ENCODE assay signal across 8 mouse cellular contexts in the genomic region with DNA sequence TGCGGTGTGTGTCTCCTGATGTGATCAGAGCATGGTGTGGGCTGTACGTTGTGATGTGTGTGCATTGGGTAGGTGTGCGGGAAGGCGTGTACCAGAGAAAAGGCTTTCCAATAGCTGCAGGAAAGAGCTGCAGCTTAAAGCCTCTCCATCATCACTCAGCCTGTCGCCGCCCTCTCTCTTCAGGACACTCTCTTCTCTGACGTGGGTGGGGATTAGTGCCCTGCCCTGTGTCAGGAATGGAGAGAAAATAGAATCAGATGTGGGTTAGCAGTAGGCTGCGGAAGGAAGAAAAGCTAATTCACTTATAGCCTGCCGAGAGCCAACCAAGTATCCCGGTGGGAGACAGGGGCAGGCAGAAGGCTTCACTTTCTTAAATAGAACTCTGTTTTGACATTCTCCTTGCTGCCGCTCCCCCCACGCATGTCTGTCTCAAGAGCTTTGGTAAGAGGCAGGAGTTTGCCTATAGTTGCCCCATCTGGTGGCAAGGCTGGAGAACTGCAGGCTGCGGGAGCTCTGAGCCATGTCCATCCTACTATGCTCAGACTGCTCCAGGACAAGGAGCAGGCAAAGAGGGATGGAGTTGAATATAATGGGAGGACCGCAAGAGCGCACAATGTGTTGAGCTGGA. TPM values are rescaled to one million over a fixed set of nuclear protein-coding genes. Genes with fewer than 3 reads are reported as not detected.
A peak's percentile ranks its signal among the peaks of the same experiment; 100 is the strongest.
DNase-seq lines count a peak whose midpoint lies in the region; ATAC-seq lines count a peak whose summit lies in the region.

No protein-coding gene starts in this region.

- H3K4me2 ChIP-seq in heart, embryonic 11.5 days: peak overlapping the region; percentile 60
- peak overlapping the region; percentile 50 for H3K4me2 ChIP-seq in kidney, embryonic 15.5 days
- peak overlapping the region; percentile 43 for H3K4me2 ChIP-seq in limb, embryonic 15.5 days

- no peak overlapping the region for H3K27ac ChIP-seq in heart, embryonic 11.5 days (ENCODE audit: low read depth, low read length)
- H3K27ac ChIP-seq in kidney, embryonic 15.5 days: no peak overlapping the region
- no peak overlapping the region for H3K27ac ChIP-seq in limb, embryonic 15.5 days

- peak; percentile 78 for DNase-seq in CD4-positive helper T cell, adult 2 months (ENCODE audit: low read depth, low spot score)
- peak; percentile 93 for DNase-seq in brain, adult 2 months (ENCODE audit: low read depth, low spot score)
- peak; percentile 18 to 41 for DNase-seq in monocyte, adult 2 months (ENCODE audit: low read depth in 1 of 2, low spot score in 2 of 2)
- DNase-seq in spleen, postnatal 10 days (ENCODE audit: low spot score in 2 of 2): peak; percentile 56 to 77

- H3K9ac ChIP-seq in heart, embryonic 11.5 days (ENCODE audit: low read depth, low read length): no peak overlapping the region; the same call in 1 of the 2 replicates
- H3K9ac ChIP-seq in kidney, embryonic 15.5 days: no peak overlapping the region
- no peak overlapping the region for H3K9ac ChIP-seq in limb, embryonic 15.5 days

- H3K36me3 ChIP-seq in heart, embryonic 11.5 days (ENCODE audit: control insufficient read depth, insufficient read depth, low read length): no peaks in the 10 kb centered on the region
- no peaks in the 10 kb centered on the region for H3K36me3 ChIP-seq in kidney, embryonic 15.5 days
- no peaks in the 10 kb centered on the region for H3K36me3 ChIP-seq in limb, embryonic 15.5 days

- no peaks in the 10 kb centered on the region for H3K27me3 ChIP-seq in heart, embryonic 11.5 days (ENCODE audit: control insufficient read depth, insufficient read depth, low read length)
- no peaks in the 10 kb centered on the region for H3K27me3 ChIP-seq in kidney, embryonic 15.5 days
- H3K27me3 ChIP-seq in limb, embryonic 15.5 days: no peaks in the 10 kb centered on the region

- peaks cover 26% of the 10 kb centered on the region for H3K4me1 ChIP-seq in heart, embryonic 11.5 days (ENCODE audit: control insufficient read depth, insufficient read depth, low read length)
- peaks cover 45% of the 10 kb centered on the region for H3K4me1 ChIP-seq in kidney, embryonic 15.5 days
- peaks cover 19% of the 10 kb centered on the region for H3K4me1 ChIP-seq in limb, embryonic 15.5 days

- WGBS in heart, embryonic 11.5 days (ENCODE audit: insufficient replicate concordance): 28% methylated on average over 15 of the region's 15 CpGs
- WGBS in kidney, embryonic 15.5 days: 40% methylated on average over 15 of the region's 15 CpGs
- WGBS in limb, embryonic 15.5 days: 39% methylated on average over 15 of the region's 15 CpGs

- peak; percentile 62; the same call in 1 of the 2 replicates for ATAC-seq in erythroblast, adult 5-6 weeks (replicated peaks; ENCODE audit: low FRiP score, poor library complexity, severe bottlenecking)
- ATAC-seq in heart, embryonic 11.5 days (replicated peaks; ENCODE audit: insufficient number of reproducible peaks, low FRiP score, low TSS enrichment): no peak
- 0 out of 2 replicates have a peak, but pooled peaks have one; percentile 22 for ATAC-seq in kidney, embryonic 15.5 days (replicated peaks; ENCODE audit: low FRiP score)
- no peak for ATAC-seq in limb, embryonic 15.5 days (ENCODE audit: insufficient number of reproducible peaks, low FRiP score, low TSS enrichment, low read depth)

- no peaks in the 10 kb centered on the region for H3K9me3 ChIP-seq in heart, embryonic 11.5 days (replicated peaks; ENCODE audit: control insufficient read depth, low read length)
- no peaks in the 10 kb centered on the region for H3K9me3 ChIP-seq in kidney, embryonic 15.5 days (replicated peaks)
- H3K9me3 ChIP-seq in limb, embryonic 15.5 days: no peaks in the 10 kb centered on the region

- H3K4me3 ChIP-seq in heart, embryonic 11.5 days (ENCODE audit: low read depth, low read length): 0 out of 2 replicates have a peak overlapping the region, but pooled peaks have one; percentile 13
- H3K4me3 ChIP-seq in kidney, embryonic 15.5 days (replicated peaks): 0 out of 2 replicates have a peak overlapping the region, but pooled peaks have one; percentile 10
- peak overlapping the region; percentile 24 for H3K4me3 ChIP-seq in limb, embryonic 15.5 days

RNA-seq across cellular contexts. Expression of gene Mgst2, which starts 12.0 kb away (rescaled TPM):
- total RNA-seq in erythroblast, adult 5-6 weeks (2015; ENCODE audit: low replicate concordance): 52.9 and 77.0 TPM in 2 replicates
- total RNA-seq in erythroblast, adult 5-6 weeks (2017; ENCODE audit: low replicate concordance): 10.2 and 19.8 TPM in 2 replicates
- 1.6 and 2.9 TPM in 2 replicates for polyA plus RNA-seq in heart, embryonic 11.5 days (2014; fragmentation: Nextera tagmentation; extraction: Ambion mirVana)
- 1.6 and 3.5 TPM in 2 replicates for polyA plus RNA-seq in kidney, embryonic 15.5 days (2015; fragmentation: Nextera tagmentation; extraction: Ambion mirVana)
- polyA plus RNA-seq in limb, embryonic 15.5 days (2015; fragmentation: Nextera tagmentation; extraction: Ambion mirVana): 16.0 and 18.3 TPM in 2 replicates

Comparison
In these comparisons a context has a peak if more than half of its experiments do, and no peak if none do; other contexts are left out.
1. DNase-seq: peak in every context shown above with its lines; median percentile 93 in brain, adult 2 months; 78 in CD4-positive helper T cell, adult 2 months; 66 in spleen, postnatal 10 days; 30 in monocyte, adult 2 months.
2. ATAC-seq: peak in erythroblast, adult 5-6 weeks (single experiment) and kidney, embryonic 15.5 days (single experiment); none in heart, embryonic 11.5 days (single experiment) and limb, embryonic 15.5 days (single experiment).
3. Peak in every context shown above with its lines, with median percentiles within 50 percentile points of each other: H3K4me2 ChIP-seq and H3K4me3 ChIP-seq.